Mouse (Mus musculus) liver, embryonic 14.5 days (tissue): ENCODE data around the gene 1700102P08Rik.

Experiments
- CTCF ChIP-seq: IDR thresholded peaks from 2 replicates; pipeline ENCODE4 v1.5.1; 2016; ENCODE audit warnings: antibody characterized with exemption, low read depth, control low read depth
- EP300 ChIP-seq: IDR thresholded peaks from 2 replicates; pipeline ENCODE4 v1.6.1; 2016; ENCODE audit warnings: antibody characterized with exemption, low read depth

DNA sequence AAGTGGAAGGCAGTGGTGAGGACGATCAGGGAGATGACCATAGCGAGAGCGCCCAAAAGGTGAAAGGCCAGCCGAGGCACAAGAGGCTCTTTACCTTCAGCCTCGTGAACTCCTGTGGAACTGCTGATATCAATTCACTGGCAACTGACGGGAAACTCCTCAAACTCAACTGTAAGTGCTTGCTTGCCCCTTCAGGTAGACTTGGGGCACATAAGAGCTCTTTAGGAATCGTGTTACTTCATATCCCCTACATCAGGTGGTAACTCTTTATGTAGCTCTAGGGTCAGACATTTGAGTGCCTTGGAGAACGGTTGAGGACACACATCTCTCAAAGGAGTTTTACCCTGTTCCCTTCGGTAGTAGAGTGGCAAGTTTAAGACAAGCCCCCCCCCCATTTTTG, 11.2 kb upstream of the 1700102P08Rik start:
- TF ChIP-seq CTCF = no peak
- no peak for TF ChIP-seq EP300
